Mouse (Mus musculus) adrenal gland, adult 2 months (tissue): ENCODE measurements around the gene Tpm3-rs7. TPM values are rescaled to one million over a fixed set of nuclear protein-coding genes. Genes with fewer than 3 reads are reported as not detected.
"Not testable (repeated sequence)": the region's sequence is repeated elsewhere in the genome, so short reads cannot be mapped to it uniquely, and the experiment has no call there.

ENCODE experiments used
- DNase-seq: peaks from one replicate; pipeline ENCODE4 v3.0.0; 2021
- long read RNA-seq: library from polyadenylated mRNA; stranded (forward); transcript quantifications from one replicate; pipeline ENCODE4 v2.0.0, GENCODE M21; 2021
- polyA plus RNA-seq: library from polyadenylated mRNA; depleted of rRNA; stranded (reverse); fragments of >200 nt; gene quantifications from 2 replicates; pipeline ENCODE4 v1.2.3, GENCODE M21; 2012; rRNA removed
- total RNA-seq, 2 experiments: library from RNA; stranded (reverse); gene quantifications; 2 replicates each; pipeline ENCODE4 v1.2.3; 2021

Gene Tpm3-rs7
- total RNA-seq (10 to 100 TPM; 47.2 to 55.9 TPM), polyA plus RNA-seq (not detected in 2 replicates)
- long read RNA-seq, transcript Tpm3-rs7-201 (1 exons, 2,147 nt): major isoform, 64 of 64 reads
- long read RNA-seq, partial matches to known transcripts: 0 of 64 reads
- long read RNA-seq, other reads (novel, unspliced or antisense): 0 of 64 reads

DNA sequence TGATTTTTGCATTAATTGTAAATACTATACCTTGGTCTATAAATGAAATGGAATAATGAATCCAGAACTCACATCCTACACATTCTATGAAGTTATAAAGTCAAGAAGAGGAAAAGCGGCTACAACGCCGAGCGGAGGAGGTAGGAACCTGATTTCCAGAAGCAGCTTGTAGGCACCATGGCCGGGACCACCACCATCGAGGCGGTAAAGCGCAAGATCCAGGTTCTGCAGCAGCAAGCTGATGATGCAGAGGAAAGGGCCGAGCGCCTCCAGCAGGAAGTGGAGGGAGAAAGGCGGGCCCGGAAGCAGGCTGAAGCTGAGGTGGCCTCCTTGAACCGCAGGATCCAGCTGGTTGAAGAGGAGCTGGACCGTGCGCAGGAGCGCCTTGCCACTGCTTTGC, at the start of gene Tpm3-rs7:
TSS of gene Tpm3-rs7 (plus strand) at position 110 of the 400 bp plus-strand sequence.
- not testable (repeated sequence) for DNase-seq

DNA sequence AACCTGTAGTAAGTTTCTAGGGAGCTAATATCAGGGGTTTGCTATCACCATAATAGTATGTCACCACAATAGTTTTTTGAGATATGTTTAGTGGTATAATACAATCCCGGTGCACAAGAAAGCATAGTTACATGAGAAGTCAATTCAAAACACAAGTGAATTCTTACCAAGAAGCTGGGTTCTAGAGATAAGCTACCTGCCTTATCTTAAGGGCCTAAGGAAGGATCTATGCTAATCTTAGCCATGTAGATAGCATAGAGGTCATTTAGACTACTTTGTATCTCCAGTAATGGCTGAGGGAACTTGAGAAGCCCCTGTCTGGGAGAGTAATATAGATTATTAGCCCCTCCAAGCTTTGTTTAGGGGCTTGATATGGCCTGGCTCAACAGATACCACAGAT, 2.6 kb downstream of the Tpm3-rs7 start:
- DNase-seq: no peak

DNA sequence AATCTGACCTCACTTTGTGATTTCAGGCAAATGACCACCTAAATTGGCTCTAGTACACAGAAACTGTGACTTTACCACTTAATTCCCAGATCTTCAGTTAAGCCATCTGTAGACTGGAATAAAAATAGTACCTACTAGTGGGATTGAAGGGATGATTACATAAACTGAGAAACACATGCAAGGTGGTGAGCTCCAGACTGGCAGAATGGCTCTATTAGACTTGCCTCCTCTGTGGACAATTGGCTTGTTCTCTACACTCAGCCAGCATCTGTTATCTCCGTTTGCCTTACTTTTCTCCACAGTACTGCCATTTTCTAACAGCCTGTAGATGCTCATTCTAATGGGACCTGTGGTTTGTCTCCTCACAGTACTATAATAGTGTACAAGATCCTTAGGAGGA, 49.0 kb downstream of the Tpm3-rs7 start:
- no peak for DNase-seq
